8 mouse cellular contexts compared by ENCODE assay signal in the genomic region with DNA sequence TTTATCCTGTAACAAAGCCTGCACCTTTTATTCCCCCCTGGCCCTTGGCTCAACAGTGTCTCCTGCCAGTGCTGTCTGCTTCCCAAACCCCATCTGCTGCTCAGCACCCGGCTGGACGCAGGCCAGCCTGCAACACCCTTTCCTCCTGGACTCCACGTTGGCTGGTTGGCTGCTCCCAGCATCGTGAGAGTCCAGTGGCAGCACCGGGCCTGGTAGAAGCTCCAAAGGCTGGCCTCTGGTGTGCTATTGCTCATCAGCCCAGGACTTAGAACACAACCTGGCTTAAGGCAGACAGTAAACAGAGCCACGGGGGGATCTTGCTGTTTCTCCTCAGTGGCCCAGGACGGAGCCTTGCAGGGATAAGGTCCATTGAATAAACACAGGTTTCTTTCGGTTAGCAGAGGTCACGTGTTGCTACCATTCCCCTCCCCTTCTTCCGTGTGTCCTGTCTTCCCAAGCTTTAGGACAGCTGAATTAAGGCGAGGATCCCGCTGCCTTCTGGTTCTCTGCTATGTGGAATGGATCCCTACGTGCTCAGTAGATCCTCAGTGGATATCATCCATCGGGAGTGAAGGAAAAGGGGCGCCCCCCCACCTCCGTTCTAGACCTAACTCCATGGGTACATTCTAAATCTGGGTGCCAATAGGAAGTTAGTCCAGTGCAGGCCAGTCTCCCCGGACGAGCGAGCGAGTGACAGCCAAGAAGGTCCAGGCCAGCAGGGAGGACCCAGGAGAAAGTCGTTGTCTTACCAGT. TPM values are rescaled to one million over a fixed set of nuclear protein-coding genes. Genes with fewer than 3 reads are reported as not detected.
DNase-seq lines count a peak whose midpoint lies in the region; ATAC-seq and TF ChIP-seq lines count a peak whose summit lies in the region.

No protein-coding gene starts in this region.

- WGBS in forebrain, postnatal 0 days = 49% methylated on average over 21 of the region's 21 CpGs
- 47% methylated on average over 21 of the region's 21 CpGs for WGBS in midbrain, embryonic 13.5 days

- ATAC-seq in cerebellum, adult (ENCODE audit: insufficient number of reproducible peaks, low FRiP score, low TSS enrichment) = peak; percentile 51
- no peak for ATAC-seq in forebrain, postnatal 0 days
- ATAC-seq in midbrain, embryonic 13.5 days = 0 out of 2 replicates have a peak, but pooled peaks have one; percentile 22
- no peak for ATAC-seq in inflammation-experienced regulatory T-cells, adult 6 months
- no peak for ATAC-seq in megakaryocyte, adult 5-6 weeks (ENCODE audit: poor library complexity, severe bottlenecking)

- no peak overlapping the region for H3K27ac ChIP-seq in forebrain, postnatal 0 days (ENCODE audit: low read depth, low read length)
- peak overlapping the region; percentile 62 for H3K27ac ChIP-seq in midbrain, embryonic 13.5 days

- peaks cover 19% of the 10 kb centered on the region for H3K36me3 ChIP-seq in forebrain, postnatal 0 days (ENCODE audit: insufficient read depth)
- peaks cover 29% of the 10 kb centered on the region for H3K36me3 ChIP-seq in midbrain, embryonic 13.5 days

- H3K4me2 ChIP-seq in forebrain, postnatal 0 days (ENCODE audit: low read depth) = no peak overlapping the region
- no peak overlapping the region for H3K4me2 ChIP-seq in midbrain, embryonic 13.5 days (replicated peaks)

- peak; percentile 55 for DNase-seq in 3T3-L1 (ENCODE audit: low read depth, low spot score)
- no peak for DNase-seq in forebrain, postnatal 0 days
- peak; percentile 80 for DNase-seq in kidney, adult 11 months
- no peak for DNase-seq in layer of hippocampus, postnatal 14 days (ENCODE audit: low spot score in 2 of 2)

- H3K27me3 ChIP-seq in forebrain, postnatal 0 days (ENCODE audit: insufficient read depth, low read length) = no peaks in the 10 kb centered on the region
- H3K27me3 ChIP-seq in midbrain, embryonic 13.5 days = no peaks in the 10 kb centered on the region

- H3K4me1 ChIP-seq in forebrain, postnatal 0 days (ENCODE audit: insufficient read depth) = peaks cover 8% of the 10 kb centered on the region
- H3K4me1 ChIP-seq in midbrain, embryonic 13.5 days (replicated peaks) = peaks cover 33% of the 10 kb centered on the region

- TF ChIP-seq CTCF in forebrain, postnatal 0 days (IDR thresholded peaks at IDR 0.05; ENCODE audit: low read depth) = no peak

- 0 out of 2 replicates have a peak overlapping the region, but pooled peaks have one; percentile 14 for H3K9ac ChIP-seq in forebrain, postnatal 0 days
- H3K9ac ChIP-seq in midbrain, embryonic 13.5 days (replicated peaks) = no peak overlapping the region

- no peaks in the 10 kb centered on the region for H3K9me3 ChIP-seq in forebrain, postnatal 0 days (ENCODE audit: low read length)
- no peaks in the 10 kb centered on the region for H3K9me3 ChIP-seq in midbrain, embryonic 13.5 days

- H3K4me3 ChIP-seq in forebrain, postnatal 0 days (ENCODE audit: low read depth, low read length) = no peak overlapping the region
- no peak overlapping the region for H3K4me3 ChIP-seq in midbrain, embryonic 13.5 days (replicated peaks)

RNA-seq across cellular contexts. Expression of gene Hdac7, which starts 30.7 kb away (rescaled TPM):
- 20.7 and 29.4 TPM in 2 replicates for total RNA-seq in forebrain, postnatal 0 days (2014; rRNA removed)
- 16.2 and 21.6 TPM in 2 replicates for polyA plus RNA-seq in forebrain, postnatal 0 days (2015; fragmentation: Nextera tagmentation; extraction: Ambion mirVana)
- 29.8 and 31.4 TPM in 2 replicates for polyA plus RNA-seq in midbrain, embryonic 13.5 days (2015; fragmentation: Nextera tagmentation; extraction: Ambion mirVana)
- 10 to 100 TPM; 47.2 to 80.6 (median 77.9) TPM for polyA plus RNA-seq in inflammation-experienced regulatory T-cells, adult 6 months (2017; shearing (Covaris generic))
- total RNA-seq in layer of hippocampus, postnatal 14 days (2021) = 10 to 100 TPM; 24.9 to 25.0 TPM
- 15.6 and 17.2 TPM in 2 replicates for total RNA-seq in megakaryocyte, adult 5-6 weeks (2015)
- total RNA-seq in megakaryocyte, adult 5-6 weeks (2017) = 5.7 and 6.2 TPM in 2 replicates

RNA-seq across cellular contexts. Expression of gene Slc48a1, which starts 35.3 kb away (rescaled TPM):
- 40.2 and 56.4 TPM in 2 replicates for total RNA-seq in forebrain, postnatal 0 days (2014; rRNA removed)
- polyA plus RNA-seq in forebrain, postnatal 0 days (2015; fragmentation: Nextera tagmentation; extraction: Ambion mirVana) = 123 and 135 TPM in 2 replicates
- 48.0 and 59.8 TPM in 2 replicates for polyA plus RNA-seq in midbrain, embryonic 13.5 days (2015; fragmentation: Nextera tagmentation; extraction: Ambion mirVana)
- polyA plus RNA-seq in inflammation-experienced regulatory T-cells, adult 6 months (2017; shearing (Covaris generic)) = 10 to 100 TPM; 30.1 to 34.1 (median 30.8) TPM
- 100 to 1,000 TPM; 131 to 147 TPM for total RNA-seq in layer of hippocampus, postnatal 14 days (2021)
- 42.3 and 47.1 TPM in 2 replicates for total RNA-seq in megakaryocyte, adult 5-6 weeks (2015)
- total RNA-seq in megakaryocyte, adult 5-6 weeks (2017) = 33.1 and 33.5 TPM in 2 replicates

RNA-seq across cellular contexts. Expression of gene Rapgef3, which starts 45.9 kb away (rescaled TPM):
- total RNA-seq in forebrain, postnatal 0 days (2014; rRNA removed) = 16.6 and 22.0 TPM in 2 replicates
- 6.5 and 8.7 TPM in 2 replicates for polyA plus RNA-seq in forebrain, postnatal 0 days (2015; fragmentation: Nextera tagmentation; extraction: Ambion mirVana)
- 7.2 and 9.0 TPM in 2 replicates for polyA plus RNA-seq in midbrain, embryonic 13.5 days (2015; fragmentation: Nextera tagmentation; extraction: Ambion mirVana)
- not detected for polyA plus RNA-seq in inflammation-experienced regulatory T-cells, adult 6 months (2017; shearing (Covaris generic))
- 10 to 100 TPM; 39.3 to 40.1 TPM for total RNA-seq in layer of hippocampus, postnatal 14 days (2021)
- 0.02 TPM in 1 of 2 replicates, not detected in the other for total RNA-seq in megakaryocyte, adult 5-6 weeks (2015)
- 1.2 and 1.4 TPM in 2 replicates for total RNA-seq in megakaryocyte, adult 5-6 weeks (2017)

Comparison
In these comparisons a context has a peak if more than half of its experiments do, and no peak if none do; other contexts are left out.
1. DNase-seq: peak in 3T3-L1 (single experiment) and kidney, adult 11 months (single experiment); none in forebrain, postnatal 0 days (single experiment) and layer of hippocampus, postnatal 14 days (0 of 2).
2. ATAC-seq: peak in cerebellum, adult (single experiment) and midbrain, embryonic 13.5 days (single experiment); none in forebrain, postnatal 0 days (single experiment), inflammation-experienced regulatory T-cells, adult 6 months (single experiment) and megakaryocyte, adult 5-6 weeks (single experiment).